Mouse (Mus musculus) kidney, adult 8-10 months (tissue): ENCODE measurements at regions not wholly inside any gene's neighbourhood (a gene's known extent, or its start where the extent isn't known, plus 50 kb on each side); places are given as distances from the start of the nearest gene placed in this dataset.

Experiments
- DNase-seq, 2 experiments: peaks; one replicate each; pipeline ENCODE4 v3.0.0; 2022

GRCm38 (mm10) chr9:47276303-47277005, 253.5 kb upstream of the Cadm1 start:
- no peak for DNase-seq

- no peak for DNase-seq
Measured at GRCm38 (mm10) chr9:47279410-47279809, 250.6 kb upstream of the Cadm1 start.

GRCm38 (mm10) chr9:47280146-47280545, 249.8 kb upstream of the Cadm1 start:
- no peak for DNase-seq

- no peak for DNase-seq
Measured at GRCm38 (mm10) chr9:47280598-47280997, 249.4 kb upstream of the Cadm1 start.

- no peak for DNase-seq
Measured at GRCm38 (mm10) chr9:47283746-47284455, 246.1 kb upstream of the Cadm1 start.

GRCm38 (mm10) chr9:47286930-47287722, 242.8 kb upstream of the Cadm1 start:
- no peak for DNase-seq

- DNase-seq = no peak
Measured at GRCm38 (mm10) chr9:47288587-47289199, 241.3 kb upstream of the Cadm1 start.

- no peak for DNase-seq
Measured at GRCm38 (mm10) chr9:47300633-47301032, 229.3 kb upstream of the Cadm1 start.

- no peak for DNase-seq
Measured at GRCm38 (mm10) chr9:47307125-47307751, 222.7 kb upstream of the Cadm1 start.

GRCm38 (mm10) chr9:47307752-47308500, 222.0 kb upstream of the Cadm1 start:
- DNase-seq = no peak

- no peak for DNase-seq
Measured at GRCm38 (mm10) chr9:47313433-47313832, 216.5 kb upstream of the Cadm1 start.

- DNase-seq = no peak
Measured at GRCm38 (mm10) chr9:47314236-47314635, 215.7 kb upstream of the Cadm1 start.

- no peak for DNase-seq
Measured at GRCm38 (mm10) chr9:47320345-47320744, 209.6 kb upstream of the Cadm1 start.

GRCm38 (mm10) chr9:47321106-47321789, 208.7 kb upstream of the Cadm1 start:
- peak; percentile 60 to 73 for DNase-seq

- no peak for DNase-seq
Measured at GRCm38 (mm10) chr9:47322293-47322692, 207.7 kb upstream of the Cadm1 start.

- no peak for DNase-seq
Measured at GRCm38 (mm10) chr9:47323051-47323450, 206.9 kb upstream of the Cadm1 start.

- DNase-seq = no peak
Measured at GRCm38 (mm10) chr9:47327575-47327974, 202.4 kb upstream of the Cadm1 start.

GRCm38 (mm10) chr9:47332929-47333328, 197.0 kb upstream of the Cadm1 start:
- peak in 1 of 2 experiments; percentile 29 for DNase-seq

- no peak for DNase-seq
Measured at GRCm38 (mm10) chr9:47338221-47338620, 191.8 kb upstream of the Cadm1 start.

GRCm38 (mm10) chr9:47346527-47347111, 183.4 kb upstream of the Cadm1 start:
- DNase-seq = no peak

GRCm38 (mm10) chr9:47350301-47350700, 179.7 kb upstream of the Cadm1 start:
- peak in 1 of 2 experiments; percentile 22 for DNase-seq
